Mouse (Mus musculus): Measurements from ENCODE around the gene Mfsd5.

DNA sequence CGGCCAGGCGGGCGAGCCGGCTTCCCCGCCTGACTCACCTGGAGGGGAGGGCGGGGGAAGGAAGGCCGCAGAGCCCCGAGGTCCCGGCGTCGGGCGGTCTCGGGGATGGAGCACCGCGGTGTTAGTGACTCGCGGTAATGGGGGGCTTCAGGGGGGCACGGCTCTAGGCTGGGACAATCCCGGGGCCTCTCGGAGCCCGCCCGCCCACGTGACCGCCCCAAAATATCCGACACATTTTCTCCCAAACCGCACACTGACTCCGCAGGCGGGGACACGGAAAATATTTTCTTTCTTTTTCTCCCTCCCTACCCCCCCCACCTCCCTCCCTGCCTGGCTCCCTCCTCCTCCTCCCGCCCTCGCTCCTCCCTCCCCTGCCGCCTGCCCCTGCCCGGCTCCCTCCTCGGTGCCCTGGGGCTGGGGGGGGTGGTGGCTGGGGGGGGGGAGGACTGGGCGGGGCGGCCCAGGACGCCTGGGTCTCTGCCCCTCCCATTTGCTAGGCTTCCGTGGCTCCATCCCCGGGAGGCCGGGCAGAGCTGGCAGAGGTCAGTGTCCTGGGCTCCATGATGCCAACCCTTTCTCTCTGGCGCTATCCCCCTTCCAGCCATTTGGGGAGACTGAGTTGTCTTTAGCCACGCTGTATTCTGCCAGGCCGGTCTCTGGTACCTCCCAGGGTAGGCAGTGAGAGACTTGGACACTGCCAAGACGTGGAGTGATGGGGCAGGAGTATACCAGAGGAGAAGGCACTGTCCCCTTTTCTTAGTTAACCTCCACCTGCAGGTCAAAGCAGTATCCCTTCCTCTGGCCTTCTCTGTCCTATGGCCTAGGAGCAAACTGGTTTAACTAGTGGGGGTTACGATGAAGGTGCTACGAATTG lies 21.8 kb upstream of the Mfsd5 start, which contains the start of gene Rarg:
- no peak for TF ChIP-seq EP300 (IDR thresholded peaks at IDR 0.05; ENCODE audit: insufficient read depth, low read depth, low read length)
- TF ChIP-seq CTCF (IDR thresholded peaks at IDR 0.05; ENCODE audit: low read depth, low read length): no peak

All from ES-Bruce4 (cell line).